In genomic region chr3:9548188-9548587, GRCm38 (mm10) we compare ENCODE assay signal across 25 mouse cellular contexts.
"Had no signal": no experiment of that assay in that cellular context is flagged by ENCODE, and none has a peak within 500 bp of the region (broad histone marks: within the 10 kb centered on the region; RNA-seq: fewer than 3 reads in every experiment).

No protein-coding gene starts in this region.

- H3K4me3 ChIP-seq: layer of hippocampus, adult 2 months; limb, embryonic 10.5 days; limb, embryonic 13.5 days; liver, embryonic 12.5 days; liver, embryonic 15.5 days; lung, embryonic 15.5 days; megakaryocyte, embryonic 14.5 days; midbrain, embryonic 10.5 days; neural tube, embryonic 12.5 days; neural tube, embryonic 15.5 days had no signal

- DNase-seq: kidney, postnatal 25 days; layer of hippocampus, adult 9-11 months; liver; lung, adult 18-20 months; lung, postnatal 10 days; lung, postnatal 36 days; midbrain, embryonic 14.5 days; right cerebral cortex, adult 18-20 months; right cerebral cortex, postnatal 14 days; right cerebral cortex, postnatal 4 days; thymus, adult 2 months; thymus, postnatal 14 days; thymus, postnatal 4 days had no signal

- H3K27ac ChIP-seq: kidney, postnatal 0 days; layer of hippocampus, adult 2 months; limb, embryonic 13.5 days; liver, embryonic 15.5 days; lung, embryonic 15.5 days; midbrain, embryonic 10.5 days; neural tube, embryonic 12.5 days; neural tube, embryonic 15.5 days; stomach, postnatal 0 days had no signal

- ATAC-seq: liver, embryonic 12.5 days had no signal

- H3K9ac ChIP-seq: limb, embryonic 13.5 days; liver, embryonic 12.5 days; liver, embryonic 15.5 days; lung, embryonic 15.5 days; neural tube, embryonic 12.5 days; neural tube, embryonic 15.5 days had no signal

- H3K36me3 ChIP-seq: limb, embryonic 10.5 days; limb, embryonic 13.5 days; liver, embryonic 12.5 days; liver, embryonic 15.5 days; lung, embryonic 15.5 days; midbrain, embryonic 10.5 days; neural tube, embryonic 12.5 days; neural tube, embryonic 15.5 days had no signal

- H3K4me2 ChIP-seq: limb, embryonic 13.5 days; lung, embryonic 15.5 days; neural tube, embryonic 12.5 days; neural tube, embryonic 15.5 days had no signal

- H3K27me3 ChIP-seq: limb, embryonic 13.5 days; liver, embryonic 12.5 days; liver, embryonic 15.5 days; lung, embryonic 15.5 days; megakaryocyte, embryonic 14.5 days; neural tube, embryonic 12.5 days; neural tube, embryonic 15.5 days had no signal

- H3K9me3 ChIP-seq: limb, embryonic 10.5 days; limb, embryonic 13.5 days; liver, embryonic 12.5 days; liver, embryonic 15.5 days; lung, embryonic 15.5 days; megakaryocyte, embryonic 14.5 days; midbrain, embryonic 10.5 days; neural tube, embryonic 12.5 days; neural tube, embryonic 15.5 days had no signal
